Mouse (Mus musculus) forebrain, embryonic 11.5 days (tissue): ENCODE data around the gene Atxn1. TPM values are rescaled to one million over a fixed set of nuclear protein-coding genes. Genes with fewer than 3 reads are reported as not detected.

Experiments
- ATAC-seq: fragments of 200-750 bp; cut with Nextera tagmentation; replicated peaks from 2 replicates; pipeline ENCODE4 v1.8.0; 2017; ENCODE audit warnings: moderate TSS enrichment; ENCODE audit not compliant: low FRiP score
- DNase-seq: peaks from one replicate; pipeline ENCODE4 v3.0.0-alpha.2; 2017; ENCODE audit warnings: low spot score
- H3K27ac ChIP-seq: fragments of 300-500 bp; sonication (generic); 2 replicates; pipeline ENCODE4 v1.5.1; 2014; ENCODE audit warnings: low read depth, low read length
- H3K27me3 ChIP-seq: fragments of 300-500 bp; sonication (generic); 2 replicates; pipeline ENCODE4 v1.6.1; 2014; ENCODE audit warnings: mild to moderate bottlenecking, low read length, mixed read lengths; ENCODE audit not compliant: control insufficient read depth, insufficient read depth
- H3K36me3 ChIP-seq: fragments of 300-500 bp; sonication (generic); 2 replicates; pipeline ENCODE4 v1.6.1; 2014; ENCODE audit warnings: mild to moderate bottlenecking, low read length, moderate library complexity, mixed read lengths; ENCODE audit not compliant: control insufficient read depth, insufficient read depth
- H3K4me1 ChIP-seq: fragments of 300-500 bp; sonication (generic); replicated peaks from 2 replicates; pipeline ENCODE4 v1.6.1; 2014; ENCODE audit warnings: low read length, mixed read lengths; ENCODE audit not compliant: control insufficient read depth, insufficient read depth
- H3K4me2 ChIP-seq: fragments of 300-500 bp; sonication (generic); 2 replicates; pipeline ENCODE4 v1.6.1; 2014; ENCODE audit warnings: low read depth, mild to moderate bottlenecking, low read length, moderate library complexity, mixed read lengths; ENCODE audit not compliant: severe bottlenecking
- H3K4me3 ChIP-seq: fragments of 300-500 bp; sonication (generic); 2 replicates; pipeline ENCODE4 v1.5.1; 2014; ENCODE audit warnings: low read depth, low read length
- H3K9ac ChIP-seq: fragments of 300-500 bp; sonication (generic); 2 replicates; pipeline ENCODE4 v1.6.1; 2014; ENCODE audit warnings: low read length
- H3K9me3 ChIP-seq: fragments of 300-500 bp; sonication (generic); 2 replicates; pipeline ENCODE4 v1.6.1; 2016; ENCODE audit warnings: low read length, mixed read lengths; ENCODE audit not compliant: control insufficient read depth
- WGBS: fragments of 180-500 bp; shearing (Covaris S2); extraction: QIAGEN DNeasy Blood & Tissue Kit; methylation state at CpG from one replicate; pipeline ENCODE4 v1.1.7; 2014; 5-methylcytosine and 5-hydroxymethylcytosine counted together
- polyA plus RNA-seq: library from polyadenylated mRNA; unstranded; fragments of >200 nt; fragmentation: Nextera tagmentation; extraction: Ambion mirVana; gene quantifications from 2 replicates; pipeline ENCODE4 v1.2.1, GENCODE M21; 2014

Atxn1 gene
- 2.2 and 3.3 TPM in 2 replicates for polyA plus RNA-seq

GRCm38 (mm10) chr13:45964853-45965593 lies at the start of gene Atxn1:
TSS of gene Atxn1 (minus strand) at chr13:45965008.
- Histone ChIP-seq H3K4me1 (peaks cover 25% of the 10 kb centered on the region), H3K4me2 (peak within 1 kb of the TSS; percentile 85), H3K9me3 (no peaks in the 10 kb centered on the region), H3K36me3 (no peaks in the 10 kb centered on the region), H3K27ac (peak within 1 kb of the TSS; percentile 87), H3K4me3 (peak within 1 kb of the TSS; percentile 82), H3K27me3 (peaks cover 3% of the 10 kb centered on the region; the same call in 1 of the 2 replicates), H3K9ac (peak within 1 kb of the TSS; percentile 88)
- WGBS = under 1% methylated on average over 50 of the region's 53 CpGs
- DNase-seq = peak; percentile 88
- peak; percentile 68 for ATAC-seq

DNA sequence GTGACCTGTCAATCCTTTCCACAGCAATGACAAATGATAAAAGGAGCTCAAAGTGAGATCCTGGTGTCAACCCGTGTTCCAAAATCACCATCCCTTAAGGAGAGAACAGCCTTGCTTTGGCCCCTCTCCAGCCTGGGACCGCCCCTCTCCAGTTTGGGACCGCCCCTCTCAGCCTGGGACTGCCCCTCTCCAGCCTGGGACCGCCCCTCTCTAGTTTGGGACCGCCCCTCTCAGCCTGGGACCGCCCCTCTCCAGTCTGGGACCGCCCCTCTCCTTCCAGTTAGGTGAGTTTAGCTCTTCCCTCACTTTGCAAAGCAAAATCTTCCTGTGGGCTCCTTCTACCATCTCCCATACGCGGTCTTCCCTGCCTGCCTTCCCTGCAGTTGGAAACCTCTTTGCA lies 46.4 kb upstream of the Atxn1 start:
- peaks cover 12% of the 10 kb centered on the region for H3K4me1 ChIP-seq
- no peaks in the 10 kb centered on the region for H3K36me3 ChIP-seq
- 35% methylated on average over 9 of the region's 9 CpGs for WGBS
- ATAC-seq (no peak), DNase-seq (no peak)
- no peak overlapping the region for H3K4me3 ChIP-seq
- H3K27me3 ChIP-seq = no peaks in the 10 kb centered on the region; the same call in 1 of the 2 replicates
- no peak overlapping the region for H3K4me2 ChIP-seq
- no peaks in the 10 kb centered on the region for H3K9me3 ChIP-seq
- H3K27ac ChIP-seq = no peak overlapping the region
- H3K9ac ChIP-seq = no peak overlapping the region

GRCm38 (mm10) chr13:46010075-46010474 lies 45.3 kb upstream of the Atxn1 start:
- 78% methylated on average over 12 of the region's 12 CpGs for WGBS
- H3K4me1 ChIP-seq = peaks cover 19% of the 10 kb centered on the region
- no peak overlapping the region for H3K9ac ChIP-seq
- ATAC-seq = no peak
- no peaks in the 10 kb centered on the region for H3K36me3 ChIP-seq
- H3K4me3 ChIP-seq = no peak overlapping the region
- no peaks in the 10 kb centered on the region; the same call in 1 of the 2 replicates for H3K27me3 ChIP-seq
- H3K27ac ChIP-seq = no peak overlapping the region
- no peaks in the 10 kb centered on the region for H3K9me3 ChIP-seq
- DNase-seq = no peak
- H3K4me2 ChIP-seq = no peak overlapping the region

DNA sequence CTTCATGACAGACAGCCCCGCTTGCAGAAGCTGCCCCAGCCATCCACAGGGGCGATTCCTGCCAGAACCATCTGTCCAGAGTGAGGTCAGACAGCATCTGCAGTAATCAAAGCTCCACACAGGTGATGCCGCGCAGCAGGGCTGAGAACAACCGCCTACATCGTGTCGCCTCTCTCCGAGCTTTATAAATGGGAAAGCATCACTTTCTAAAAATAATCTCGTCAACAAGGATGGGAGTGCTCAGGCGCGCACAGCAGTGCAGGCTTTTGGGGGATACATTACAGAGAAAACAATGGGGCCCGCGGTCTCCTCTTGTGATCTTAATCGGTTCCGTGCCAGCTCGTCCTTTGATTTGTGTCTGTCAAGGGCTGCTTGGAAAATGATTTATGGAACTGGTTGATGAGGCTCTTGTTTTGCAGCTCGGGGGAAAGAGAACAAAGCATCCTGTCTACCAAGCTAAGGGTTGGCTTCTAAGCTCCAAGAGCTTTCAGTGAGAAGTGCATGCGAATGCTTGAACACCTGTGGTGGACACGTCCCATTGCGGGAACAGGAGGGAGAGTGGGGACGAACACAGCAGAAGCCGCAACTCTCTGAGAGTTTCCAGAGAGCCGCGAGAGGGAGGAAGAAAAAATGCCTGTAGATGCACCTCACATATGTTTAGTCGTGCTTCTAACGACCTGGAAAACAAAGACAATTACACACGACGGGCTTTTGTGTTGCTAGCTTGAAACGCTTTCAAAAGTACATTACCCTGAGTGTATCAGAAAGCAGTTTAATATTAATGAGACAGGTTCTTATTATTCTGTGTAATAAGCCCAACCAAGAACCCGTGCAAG lies 44.2 kb upstream of the Atxn1 start:
- peaks cover 19% of the 10 kb centered on the region for H3K4me1 ChIP-seq
- ATAC-seq (no peak), DNase-seq (no peak)
- H3K4me3 ChIP-seq = no peak overlapping the region
- 9% methylated on average over 30 of the region's 30 CpGs for WGBS
- peak overlapping the region; percentile 47 for H3K4me2 ChIP-seq
- no peaks in the 10 kb centered on the region for H3K9me3 ChIP-seq
- H3K36me3 ChIP-seq = no peaks in the 10 kb centered on the region
- H3K27me3 ChIP-seq = no peaks in the 10 kb centered on the region; the same call in 1 of the 2 replicates
- H3K27ac ChIP-seq = no peak overlapping the region
- H3K9ac ChIP-seq = peak overlapping the region; percentile 9

GRCm38 (mm10) chr13:46006211-46007102 lies 41.6 kb upstream of the Atxn1 start:
- Histone ChIP-seq H3K27me3 (no peaks in the 10 kb centered on the region; the same call in 1 of the 2 replicates), H3K36me3 (no peaks in the 10 kb centered on the region), H3K9ac (peak overlapping the region; percentile 32; the same call in 1 of the 2 replicates), H3K4me2 (peak overlapping the region; percentile 31; the same call in 1 of the 2 replicates), H3K27ac (peak overlapping the region; percentile 70), H3K9me3 (no peaks in the 10 kb centered on the region), H3K4me3 (no peak overlapping the region), H3K4me1 (peaks cover 19% of the 10 kb centered on the region)
- peak; percentile 90 for ATAC-seq
- DNase-seq = peak; percentile 61
- 16% methylated on average over 4 of the region's 4 CpGs for WGBS

- H3K9ac ChIP-seq = peak overlapping the region; percentile 32; the same call in 1 of the 2 replicates
- DNase-seq (no peak), ATAC-seq (no peak)
- peaks cover 19% of the 10 kb centered on the region for H3K4me1 ChIP-seq
- 79% methylated on average over 7 of the region's 7 CpGs for WGBS
- no peaks in the 10 kb centered on the region for H3K36me3 ChIP-seq
- H3K27ac ChIP-seq = peak overlapping the region; percentile 70; the same call in 1 of the 2 replicates
- H3K9me3 ChIP-seq = no peaks in the 10 kb centered on the region
- no peak overlapping the region; the same call in 1 of the 2 replicates for H3K4me2 ChIP-seq
- H3K4me3 ChIP-seq = no peak overlapping the region
- H3K27me3 ChIP-seq = no peaks in the 10 kb centered on the region; the same call in 1 of the 2 replicates
Observed at GRCm38 (mm10) chr13:46005656-46006055, 40.8 kb upstream of the Atxn1 start.

DNA sequence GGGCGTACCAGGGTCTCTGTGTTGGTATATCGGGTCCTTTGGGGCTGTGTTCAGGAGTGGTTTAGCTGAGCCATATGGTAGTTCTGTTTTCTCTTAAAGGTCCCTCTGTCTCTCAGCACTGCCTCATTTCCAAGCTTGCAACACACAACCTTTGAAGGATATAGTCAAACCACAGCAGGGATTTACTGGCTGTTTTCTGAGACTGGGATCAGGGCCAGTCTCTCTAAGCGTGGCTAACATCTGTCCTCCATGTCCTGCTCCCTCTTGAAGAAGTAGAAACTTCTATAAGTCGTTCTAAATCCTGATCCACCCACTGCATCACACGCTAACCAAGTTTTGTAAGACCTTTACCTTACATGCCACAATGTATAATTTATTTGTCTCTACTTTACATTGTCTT lies 36.5 kb upstream of the Atxn1 start:
- WGBS = 85% methylated on average over 5 of the region's 5 CpGs
- Histone ChIP-seq H3K4me2 (no peak overlapping the region), H3K4me1 (peaks cover 9% of the 10 kb centered on the region), H3K27ac (no peak overlapping the region), H3K27me3 (no peaks in the 10 kb centered on the region), H3K4me3 (no peak overlapping the region), H3K36me3 (no peaks in the 10 kb centered on the region), H3K9me3 (no peaks in the 10 kb centered on the region), H3K9ac (no peak overlapping the region)
- DNase-seq (no peak), ATAC-seq (no peak)

GRCm38 (mm10) chr13:45992953-45993352 lies 28.1 kb upstream of the Atxn1 start:
- DNase-seq = no peak
- Histone ChIP-seq H3K4me1 (no peaks in the 10 kb centered on the region), H3K27me3 (no peaks in the 10 kb centered on the region), H3K4me3 (no peak overlapping the region), H3K27ac (no peak overlapping the region), H3K9ac (no peak overlapping the region), H3K36me3 (no peaks in the 10 kb centered on the region), H3K4me2 (no peak overlapping the region), H3K9me3 (no peaks in the 10 kb centered on the region)
- no peak for ATAC-seq
- WGBS = 89% methylated on average over 9 of the region's 9 CpGs
